Mouse (Mus musculus) thymus, adult 2 months (tissue): ENCODE data around the gene Sugp1.

Source experiments
- CTCF ChIP-seq: fragments of 200-500 bp; IDR thresholded peaks from 2 replicates; pipeline ENCODE4 v1.5.1; 2012; ENCODE audit warnings: mild to moderate bottlenecking, control low read depth, low read length, moderate library complexity, borderline replicate concordance; ENCODE audit not compliant: control insufficient read depth, poor library complexity, insufficient read depth; ENCODE audit errors: extremely low read depth
- POLR2A ChIP-seq: fragments of 200-500 bp; IDR thresholded peaks from 2 replicates; pipeline ENCODE4 v1.6.1; 2012; ENCODE audit warnings: mild to moderate bottlenecking, low read length, control low read depth, moderate library complexity; ENCODE audit not compliant: control insufficient read depth, poor library complexity, insufficient read depth; ENCODE audit errors: extremely low read depth

- TF ChIP-seq CTCF: no peak
- no peak for TF ChIP-seq POLR2A
These were observed 1.4 kb downstream of the Sugp1 start for GRCm38 (mm10) chr8:70043996-70044395.
